Mouse (Mus musculus): Measurements from ENCODE around the gene Chrna3.

- TF ChIP-seq CTCF (IDR thresholded peaks at IDR 0.05; ENCODE audit: low read depth) (no peak), EP300 (IDR thresholded peaks at IDR 0.05; ENCODE audit: low read depth) (no peak)
Observed at GRCm38 (mm10) chr9:55067260-55067964, 41.0 kb upstream of the Chrna3 start.

Measured in liver, embryonic 14.5 days (tissue).